17 mouse cellular contexts compared by ENCODE assay signal in genomic region chr1:32352076-32352475, GRCm38 (mm10).
"Had no signal": no experiment of that assay in that cellular context is flagged by ENCODE, and none has a peak within 500 bp of the region (broad histone marks: within the 10 kb centered on the region; RNA-seq: fewer than 3 reads in every experiment).

No protein-coding gene starts in this region.

- H3K27me3 ChIP-seq: lung, embryonic 15.5 days; megakaryocyte, embryonic 14.5 days; midbrain, embryonic 13.5 days; midbrain, embryonic 15.5 days; stomach, embryonic 15.5 days had no signal

- H3K36me3 ChIP-seq: lung, embryonic 15.5 days; midbrain, embryonic 13.5 days; midbrain, embryonic 15.5 days; stomach, embryonic 15.5 days had no signal

- H3K4me3 ChIP-seq: lung, embryonic 15.5 days; megakaryocyte, embryonic 14.5 days; midbrain, embryonic 13.5 days; midbrain, embryonic 15.5 days; stomach, embryonic 15.5 days had no signal

- ATAC-seq: lung, postnatal 0 days; midbrain, embryonic 13.5 days; midbrain, embryonic 15.5 days had no signal

- H3K9me3 ChIP-seq: lung, embryonic 15.5 days; megakaryocyte, embryonic 14.5 days; midbrain, embryonic 13.5 days; midbrain, embryonic 15.5 days; stomach, embryonic 15.5 days had no signal

- H3K4me2 ChIP-seq: lung, embryonic 15.5 days; midbrain, embryonic 11.5 days; midbrain, embryonic 13.5 days; midbrain, embryonic 15.5 days; stomach, embryonic 15.5 days had no signal

- H3K9ac ChIP-seq: liver, embryonic 14.5 days; lung, embryonic 15.5 days; midbrain, embryonic 13.5 days; midbrain, embryonic 15.5 days; stomach, embryonic 15.5 days had no signal

- DNase-seq: lung, adult 2 months; lung, postnatal 14 days; lung, postnatal 36 days; right cerebral cortex, postnatal 14 days; thymus, adult 2 months; thymus, postnatal 25 days; thymus, postnatal 4 days had no signal

- H3K4me1 ChIP-seq: lung, embryonic 15.5 days; megakaryocyte, embryonic 14.5 days; midbrain, embryonic 13.5 days; midbrain, embryonic 15.5 days; stomach, embryonic 15.5 days had no signal

- H3K27ac ChIP-seq: liver, embryonic 14.5 days; lung, embryonic 15.5 days; macrophage; midbrain, embryonic 13.5 days; midbrain, embryonic 15.5 days; stomach, embryonic 15.5 days; stomach, postnatal 0 days had no signal
